Mouse (Mus musculus): ENCODE results near the gene Ube2f. TPM values are rescaled to one million over a fixed set of nuclear protein-coding genes. Genes with fewer than 3 reads are reported as not detected.

Ube2f gene
- polyA plus RNA-seq, 1 experiment from 2014 or later, result 68.8 TPM

DNA sequence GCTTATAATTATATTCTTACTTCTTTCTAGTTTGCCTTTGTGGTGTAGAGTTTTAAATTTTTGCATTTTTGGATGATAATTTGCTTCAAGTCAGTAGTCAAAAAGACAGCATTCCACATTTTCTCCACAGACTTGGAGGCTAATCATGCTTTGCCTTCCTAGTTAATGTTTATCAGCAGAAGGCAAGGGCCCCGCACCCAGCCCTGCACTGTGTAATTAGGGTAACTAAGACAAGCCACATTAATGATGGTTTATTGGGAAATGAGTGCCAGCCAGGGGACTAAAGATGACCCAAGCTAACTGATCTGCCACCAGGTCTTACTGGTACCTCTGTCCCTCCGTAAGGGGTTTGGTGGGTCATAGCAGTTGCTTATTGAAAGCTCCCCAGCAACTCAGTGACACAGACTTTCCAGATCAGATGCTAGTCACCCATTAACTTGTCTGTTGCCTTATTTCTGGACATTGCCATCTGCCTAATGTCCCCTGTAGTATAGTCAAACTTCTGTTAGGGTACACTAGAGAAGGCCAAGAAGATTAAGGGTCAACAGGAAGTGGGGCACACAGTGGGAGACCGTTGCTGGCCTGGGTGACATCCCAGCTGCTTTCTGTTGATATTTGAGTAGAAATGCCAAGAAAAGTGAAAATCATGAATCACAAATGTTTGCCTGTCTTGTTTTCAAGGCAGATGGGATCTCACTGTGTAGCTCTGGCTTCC lies 51.3 kb downstream of the Ube2f start:
- WGBS, result 76% methylated on average over 3 of the region's 3 CpGs

DNA sequence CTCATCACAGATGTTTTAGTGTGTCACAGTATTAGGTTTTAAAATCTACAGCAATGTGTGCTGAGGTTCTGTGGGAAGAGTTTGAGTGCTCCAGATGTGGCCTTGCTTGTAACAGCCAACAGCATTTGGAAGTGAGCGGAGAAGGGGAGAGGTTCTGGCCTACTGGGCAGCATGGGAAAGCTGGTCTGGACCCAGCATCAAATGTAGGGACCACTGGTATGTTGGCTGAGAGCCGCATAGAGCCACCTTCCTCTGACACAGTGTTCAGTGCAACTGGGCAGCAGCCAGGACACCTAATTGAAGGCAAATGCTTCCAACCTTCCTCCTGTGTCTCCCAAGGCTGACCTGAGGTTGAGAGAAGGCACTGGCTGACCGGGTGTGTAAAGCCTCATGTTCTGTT lies 51.9 kb downstream of the Ube2f start:
- Histone ChIP-seq H3K36me3 (peaks cover 26% of the 10 kb centered on the region), H3K9ac (no peak overlapping the region), H3K4me2 (no peak overlapping the region), H3K27me3 (no peaks in the 10 kb centered on the region), H3K9me3 (no peaks in the 10 kb centered on the region), H3K4me3 (no peak overlapping the region), H3K27ac (replicated peaks) (no peak overlapping the region), H3K4me1 (replicated peaks) (peaks cover 18% of the 10 kb centered on the region)
- 96% methylated on average over 3 of the region's 3 CpGs for WGBS
- no peak for ATAC-seq (ENCODE audit: low read depth)

More for the DNA sequence above, 51.3 kb downstream of the Ube2f start:
- Histone ChIP-seq H3K9ac (no peak overlapping the region), H3K27me3 (no peaks in the 10 kb centered on the region), H3K4me1 (replicated peaks) (peaks cover 18% of the 10 kb centered on the region), H3K4me2 (no peak overlapping the region), H3K27ac (replicated peaks) (no peak overlapping the region), H3K4me3 (no peak overlapping the region), H3K9me3 (no peaks in the 10 kb centered on the region), H3K36me3 (peaks cover 22% of the 10 kb centered on the region)
- no peak for ATAC-seq (ENCODE audit: low read depth)

DNA sequence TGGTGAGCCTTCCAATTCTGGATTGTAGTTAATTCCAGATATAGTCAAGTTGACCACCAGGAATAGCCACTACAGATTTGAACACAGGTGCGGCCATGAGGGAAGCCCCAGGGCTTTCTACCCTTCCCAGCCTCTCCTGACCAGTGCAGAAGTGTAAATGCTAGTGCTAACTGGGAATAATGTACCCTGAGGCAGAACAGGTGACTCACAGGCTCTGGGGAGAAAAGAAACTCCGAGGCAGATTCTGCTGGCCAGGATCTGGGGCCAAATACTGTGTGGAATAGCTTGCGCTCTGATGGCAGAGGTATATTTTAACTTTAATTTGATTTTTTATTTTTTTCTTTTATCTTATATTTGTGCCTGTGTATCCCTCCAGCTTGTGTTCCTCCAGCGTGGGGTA lies 54.5 kb downstream of the Ube2f start:
- H3K4me3 ChIP-seq, result no peak overlapping the region
- no peaks in the 10 kb centered on the region for H3K27me3 ChIP-seq
- H3K9ac ChIP-seq, result no peak overlapping the region
- H3K36me3 ChIP-seq, result peaks cover 47% of the 10 kb centered on the region
- no peak overlapping the region for H3K27ac ChIP-seq (replicated peaks)
- H3K4me1 ChIP-seq (replicated peaks), result 0 out of 2 replicates have a peak, but pooled peaks cover 5% of the 10 kb centered on the region
- 93% methylated on average over 4 of the region's 4 CpGs for WGBS
- no peak for ATAC-seq (ENCODE audit: low read depth)
- H3K9me3 ChIP-seq, result no peaks in the 10 kb centered on the region
- no peak overlapping the region for H3K4me2 ChIP-seq

DNA sequence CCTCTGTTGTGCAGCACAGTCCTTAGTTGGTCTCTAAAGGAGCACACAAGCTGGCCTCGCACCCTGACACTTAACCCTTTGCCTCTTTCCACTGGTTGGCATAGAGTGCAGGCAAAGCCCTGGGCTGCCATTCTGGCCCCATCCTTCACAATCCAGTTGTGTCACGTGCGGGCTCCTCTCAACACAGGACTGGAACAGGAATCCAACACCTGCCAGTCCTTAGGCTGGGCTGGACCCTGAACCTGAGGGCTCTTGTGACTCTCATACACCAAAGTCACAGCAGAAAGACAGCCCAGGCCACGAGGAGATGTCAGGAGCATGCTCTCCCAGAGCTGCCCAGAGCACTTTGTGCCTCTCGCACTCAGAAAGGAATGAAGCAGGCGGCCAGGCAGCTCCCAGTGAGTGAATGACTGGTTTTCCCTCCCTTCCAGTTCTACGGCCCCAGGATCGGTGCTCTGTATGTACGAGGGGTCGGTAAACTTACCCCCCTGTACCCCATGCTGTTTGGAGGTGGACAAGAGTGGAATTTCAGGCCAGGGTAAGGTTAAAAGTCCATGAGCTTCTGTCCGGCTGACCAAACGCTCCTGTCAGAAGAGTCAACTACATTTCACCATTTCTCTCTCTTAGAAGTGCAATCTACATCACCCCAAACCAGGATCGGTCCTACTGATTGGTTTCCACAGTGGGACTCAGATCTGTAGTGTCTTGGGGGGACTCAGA lies 59.4 kb downstream of the Ube2f start:
- no peak overlapping the region for H3K4me2 ChIP-seq
- H3K27ac ChIP-seq (replicated peaks), result no peak overlapping the region
- H3K36me3 ChIP-seq, result peaks cover 67% of the 10 kb centered on the region
- H3K4me3 ChIP-seq, result no peak overlapping the region
- peaks cover 5% of the 10 kb centered on the region; the same call in 1 of the 2 replicates for H3K4me1 ChIP-seq (replicated peaks)
- ATAC-seq (ENCODE audit: low read depth), result no peak
- H3K9me3 ChIP-seq, result no peaks in the 10 kb centered on the region
- 91% methylated on average over 13 of the region's 13 CpGs for WGBS
- H3K9ac ChIP-seq, result no peak overlapping the region
- H3K27me3 ChIP-seq, result no peaks in the 10 kb centered on the region

DNA sequence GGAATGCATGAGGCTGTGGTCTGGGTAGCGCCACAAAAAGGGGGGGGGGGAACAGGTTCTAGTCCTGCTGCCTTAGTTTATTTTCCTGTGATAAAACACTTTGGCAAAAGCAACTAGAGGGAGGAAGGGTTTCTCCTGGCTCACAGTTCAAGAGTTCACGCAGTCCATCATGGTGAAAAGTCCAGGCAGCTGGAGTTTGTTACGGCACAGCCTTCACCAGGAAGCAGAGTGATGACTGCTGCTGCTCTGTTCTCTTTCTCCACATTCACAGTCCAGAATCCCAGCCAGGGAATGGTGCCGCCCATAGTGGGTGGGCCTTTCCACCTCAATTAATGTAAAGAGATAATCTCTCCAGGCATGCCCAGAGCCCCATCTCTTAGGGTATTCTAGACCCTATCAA lies 62.2 kb downstream of the Ube2f start:
- Histone ChIP-seq H3K4me3 (no peak overlapping the region), H3K27me3 (no peaks in the 10 kb centered on the region), H3K9ac (no peak overlapping the region), H3K4me2 (no peak overlapping the region), H3K4me1 (replicated peaks) (peaks cover 5% of the 10 kb centered on the region; the same call in 1 of the 2 replicates), H3K36me3 (peaks cover 42% of the 10 kb centered on the region), H3K9me3 (no peaks in the 10 kb centered on the region), H3K27ac (replicated peaks) (no peak overlapping the region)
- no peak for ATAC-seq (ENCODE audit: low read depth)
- WGBS, result 95% methylated on average over 4 of the region's 4 CpGs

DNA sequence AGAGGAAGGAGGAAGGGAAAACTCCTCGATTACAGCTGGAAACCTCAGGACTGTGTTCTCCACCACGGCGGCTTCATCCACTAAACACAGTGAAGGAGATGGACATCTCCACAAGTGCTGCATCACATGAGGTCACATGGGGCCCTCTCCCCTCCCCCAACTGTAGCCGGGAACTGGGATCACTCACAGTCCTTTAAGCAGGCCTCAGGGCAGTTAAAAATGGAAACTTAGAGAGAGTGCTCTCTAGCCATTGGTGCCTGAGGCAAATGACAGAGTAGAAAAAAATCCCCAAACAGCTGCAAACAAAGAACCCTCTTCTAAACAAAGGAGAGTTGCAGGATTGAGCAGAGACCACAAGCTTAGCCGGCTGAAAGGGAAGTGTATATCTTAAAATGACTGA lies 63.1 kb downstream of the Ube2f start:
- Histone ChIP-seq H3K27me3 (no peaks in the 10 kb centered on the region), H3K27ac (replicated peaks) (0 out of 2 replicates have a peak overlapping the region, but pooled peaks have one; percentile 0), H3K4me1 (replicated peaks) (peaks cover 5% of the 10 kb centered on the region; the same call in 1 of the 2 replicates), H3K4me3 (no peak overlapping the region), H3K36me3 (peaks cover 37% of the 10 kb centered on the region), H3K4me2 (no peak overlapping the region), H3K9ac (peak overlapping the region; percentile 19; the same call in 1 of the 2 replicates), H3K9me3 (no peaks in the 10 kb centered on the region)
- ATAC-seq (ENCODE audit: low read depth), result no peak
- 46% methylated on average over 5 of the region's 5 CpGs for WGBS

DNA sequence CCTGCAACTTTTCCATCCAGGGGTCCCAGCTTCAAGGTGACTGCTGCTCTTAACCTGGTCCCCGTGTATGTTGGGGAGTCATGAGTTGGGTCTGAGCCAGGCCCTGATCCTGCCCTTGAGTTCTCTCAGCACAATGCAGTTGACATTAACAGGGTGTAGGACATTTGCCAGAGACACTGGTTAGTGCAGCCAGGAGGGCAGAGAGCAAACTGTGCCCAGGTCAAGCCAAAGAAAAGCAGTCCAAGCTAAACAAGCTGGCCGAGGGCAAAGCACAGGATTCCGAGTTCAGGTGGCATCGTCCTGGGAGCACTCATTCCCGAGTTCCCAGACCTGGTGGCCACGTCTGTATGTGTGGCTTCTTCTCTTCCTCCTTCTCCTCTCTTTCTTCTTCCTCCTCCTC lies 67.6 kb downstream of the Ube2f start:
- WGBS, result 90% methylated on average over 6 of the region's 6 CpGs
- Histone ChIP-seq H3K27me3 (no peaks in the 10 kb centered on the region), H3K4me2 (no peak overlapping the region), H3K4me1 (replicated peaks) (peaks cover 5% of the 10 kb centered on the region; the same call in 1 of the 2 replicates), H3K4me3 (no peak overlapping the region), H3K9ac (no peak overlapping the region), H3K27ac (replicated peaks) (no peak overlapping the region), H3K36me3 (no peaks in the 10 kb centered on the region; the same call in 1 of the 2 replicates), H3K9me3 (no peaks in the 10 kb centered on the region)
- ATAC-seq (ENCODE audit: low read depth), result no peak

DNA sequence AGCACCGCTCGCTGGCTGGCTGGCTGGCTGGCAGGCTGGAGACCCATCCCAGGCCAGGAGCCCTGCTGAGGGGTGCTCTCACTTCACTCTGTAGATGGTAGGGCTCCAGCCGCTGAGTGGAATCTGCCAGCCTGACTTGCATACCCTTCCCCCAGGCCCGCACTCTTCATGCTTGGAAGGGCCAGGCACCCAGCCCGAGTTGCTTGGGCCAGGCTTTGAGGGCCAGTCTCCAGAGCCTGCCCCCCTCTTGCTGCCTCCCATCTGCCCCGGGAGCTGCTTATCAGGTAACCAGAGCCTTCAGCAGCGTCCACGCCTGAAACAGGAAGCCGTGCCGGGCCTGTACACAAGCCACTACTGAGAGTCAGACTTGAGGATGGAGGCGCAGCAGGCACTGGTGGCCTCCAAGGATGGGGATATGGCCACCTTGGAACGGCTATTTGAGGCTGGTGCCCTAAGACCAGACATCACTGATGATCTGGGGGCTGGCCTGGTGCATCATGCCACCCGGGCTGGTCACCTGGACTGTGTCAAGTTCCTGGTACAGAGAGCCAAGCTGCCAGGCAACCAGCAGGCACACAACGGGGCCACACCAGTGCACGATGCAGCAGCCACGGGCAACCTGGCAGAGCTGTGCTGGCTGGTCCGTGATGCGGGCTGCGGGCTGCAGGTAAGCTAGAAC lies 71.8 kb downstream of the Ube2f start, which contains the start of gene Espnl:
Gene Espnl, plus strand, starts transcription at position 316 of the 679 bp plus-strand sequence.
- no peak within 1 kb of the TSS for H3K4me3 ChIP-seq
- no peak within 1 kb of the TSS for H3K27ac ChIP-seq (replicated peaks)
- no peaks in the 10 kb centered on the region for H3K9me3 ChIP-seq
- no peaks in the 10 kb centered on the region for H3K36me3 ChIP-seq
- H3K4me2 ChIP-seq, result no peak within 1 kb of the TSS
- ATAC-seq (ENCODE audit: low read depth), result no peak
- H3K9ac ChIP-seq, result no peak within 1 kb of the TSS
- no peaks in the 10 kb centered on the region for H3K27me3 ChIP-seq
- H3K4me1 ChIP-seq (replicated peaks), result no peaks in the 10 kb centered on the region
- WGBS, result 79% methylated on average over 19 of the region's 19 CpGs

DNA sequence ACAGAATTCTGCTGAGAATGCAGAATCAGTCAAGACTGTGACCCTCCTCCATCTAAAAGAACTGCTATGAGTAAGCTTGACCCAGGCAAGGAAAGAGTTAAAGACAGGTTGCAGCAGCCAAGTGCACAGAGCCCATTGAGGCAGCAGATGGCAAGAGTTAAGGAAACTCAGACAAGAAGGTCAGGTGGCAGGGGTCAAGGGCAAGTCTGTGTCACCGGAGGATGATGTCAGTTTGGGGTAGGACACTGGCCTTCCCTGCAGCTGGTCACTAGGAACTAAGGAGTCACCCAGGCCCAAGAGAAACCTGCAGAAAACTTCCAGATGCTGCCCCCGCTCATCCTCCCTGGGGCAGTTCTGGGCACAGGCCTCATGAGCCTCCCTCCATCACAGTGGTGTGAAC lies 74.5 kb downstream of the Ube2f start:
- Histone ChIP-seq H3K27me3 (no peaks in the 10 kb centered on the region), H3K4me2 (no peak overlapping the region), H3K36me3 (no peaks in the 10 kb centered on the region), H3K27ac (replicated peaks) (no peak overlapping the region), H3K9me3 (no peaks in the 10 kb centered on the region), H3K4me3 (no peak overlapping the region), H3K4me1 (replicated peaks) (no peaks in the 10 kb centered on the region; the same call in 1 of the 2 replicates), H3K9ac (no peak overlapping the region)
- WGBS, result 74% methylated on average over 2 of the region's 2 CpGs
- ATAC-seq (ENCODE audit: low read depth), result no peak

DNA sequence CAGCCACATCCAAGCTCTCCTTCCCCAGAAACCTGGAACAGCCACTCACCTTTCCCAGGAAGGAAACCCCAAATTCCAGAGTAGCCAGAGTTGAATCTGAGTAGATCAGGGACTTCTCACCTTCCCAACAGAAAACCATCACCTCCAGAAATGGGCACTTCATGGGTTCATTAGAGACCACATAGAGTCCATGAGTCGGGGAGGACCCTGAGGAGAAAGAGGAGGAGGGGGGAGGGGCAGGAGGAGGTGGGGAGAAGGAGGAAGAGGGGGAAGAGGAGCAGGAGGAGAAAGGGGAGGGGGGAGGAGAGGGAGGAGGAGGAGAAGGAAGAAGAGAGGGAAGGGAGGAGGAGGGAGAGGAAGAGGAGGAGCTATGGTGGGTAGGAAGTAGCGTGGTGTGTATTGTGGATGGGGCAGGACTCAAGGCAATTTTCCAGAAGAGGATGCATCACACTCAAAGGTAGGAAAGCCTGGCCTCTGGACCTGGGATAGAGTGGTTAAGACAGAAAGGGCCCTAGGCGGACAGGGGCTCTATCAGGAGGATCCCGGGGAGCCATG lies 75.5 kb downstream of the Ube2f start:
- Histone ChIP-seq H3K27ac (replicated peaks) (no peak overlapping the region), H3K4me3 (no peak overlapping the region), H3K9me3 (no peaks in the 10 kb centered on the region), H3K4me1 (replicated peaks) (no peaks in the 10 kb centered on the region; the same call in 1 of the 2 replicates), H3K27me3 (no peaks in the 10 kb centered on the region), H3K9ac (no peak overlapping the region), H3K4me2 (no peak overlapping the region), H3K36me3 (no peaks in the 10 kb centered on the region)
- WGBS, result 80% methylated on average over 4 of the region's 4 CpGs
- ATAC-seq (ENCODE audit: low read depth), result no peak

DNA sequence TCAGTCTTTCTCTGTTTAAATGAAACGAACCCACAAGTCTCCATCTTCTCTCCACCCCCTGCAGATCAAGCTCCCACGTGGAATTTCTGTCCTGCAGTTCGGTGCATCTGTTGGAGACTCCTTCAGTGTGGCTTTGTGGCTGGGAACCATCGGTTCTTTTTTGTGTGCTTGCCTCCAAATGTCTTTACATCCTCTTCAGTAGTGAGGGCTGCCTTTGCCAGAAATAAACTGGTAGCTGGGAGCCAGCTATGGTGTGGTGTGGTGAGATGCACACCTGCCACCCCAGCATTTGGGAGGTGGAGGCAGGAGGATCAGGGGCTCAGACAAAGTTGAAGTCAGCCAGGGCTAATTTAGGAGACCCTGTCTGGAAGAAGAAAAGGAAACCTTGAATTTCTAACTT lies 82.0 kb downstream of the Ube2f start:
- H3K4me1 ChIP-seq (replicated peaks), result no peaks in the 10 kb centered on the region; the same call in 1 of the 2 replicates
- H3K27ac ChIP-seq (replicated peaks), result no peak overlapping the region; the same call in 1 of the 2 replicates
- H3K9ac ChIP-seq, result no peak overlapping the region
- no peaks in the 10 kb centered on the region for H3K36me3 ChIP-seq
- WGBS, result 63% methylated on average over 4 of the region's 4 CpGs
- H3K9me3 ChIP-seq, result no peaks in the 10 kb centered on the region
- no peak overlapping the region for H3K4me3 ChIP-seq
- no peak overlapping the region for H3K4me2 ChIP-seq
- H3K27me3 ChIP-seq, result no peaks in the 10 kb centered on the region
- ATAC-seq (ENCODE audit: low read depth), result no peak

DNA sequence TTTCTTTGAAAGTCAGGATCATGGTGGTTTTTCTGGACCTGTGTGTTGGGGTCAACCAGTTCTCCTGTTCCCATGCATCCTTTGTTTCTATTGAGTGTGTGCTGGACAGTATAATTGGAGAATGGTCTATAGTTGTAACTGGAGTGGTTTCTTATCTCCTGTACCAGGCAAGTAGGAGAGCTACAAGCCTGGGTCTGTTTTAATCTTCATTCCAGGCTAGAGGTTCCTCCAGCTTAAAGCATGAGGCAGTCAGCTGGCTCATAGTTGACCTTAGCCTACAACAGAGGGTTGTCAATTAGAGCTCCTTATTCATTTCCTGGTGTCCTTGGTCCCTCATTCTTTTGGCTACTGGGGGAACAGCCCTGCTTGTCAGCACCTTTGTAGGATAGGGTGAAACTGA lies 83.5 kb downstream of the Ube2f start:
- no peak overlapping the region for H3K4me3 ChIP-seq
- H3K9ac ChIP-seq, result no peak overlapping the region
- H3K4me2 ChIP-seq, result no peak overlapping the region
- no peaks in the 10 kb centered on the region for H3K36me3 ChIP-seq
- H3K27me3 ChIP-seq, result no peaks in the 10 kb centered on the region
- ATAC-seq (ENCODE audit: low read depth), result no peak
- no peak overlapping the region for H3K27ac ChIP-seq (replicated peaks)
- H3K9me3 ChIP-seq, result no peaks in the 10 kb centered on the region
- H3K4me1 ChIP-seq (replicated peaks), result no peaks in the 10 kb centered on the region; the same call in 1 of the 2 replicates
